Mouse (Mus musculus): ENCODE data around the gene Olfr1310.
"Not testable (repeated sequence)": the region's sequence is repeated elsewhere in the genome, so short reads cannot be mapped to it uniquely, and the experiment has no call there.

Gene Olfr1310

GRCm38 (mm10) chr2:112012608-112013007 is at the start of gene Olfr1310:
Gene Olfr1310, minus strand, starts transcription at chr2:112012708.
- DNase-seq (ENCODE audit: low read depth, low spot score) = no peak

- DNase-seq (ENCODE audit: low read depth, low spot score) = no peak
Measured at GRCm38 (mm10) chr2:112050138-112050537, 37.6 kb upstream of the Olfr1310 start, which contains the start of gene Olfr1312. Gene Olfr1312, minus strand, starts transcription at chr2:112050238.

GRCm38 (mm10) chr2:112026971-112027370 is 14.5 kb upstream of the Olfr1310 start:
- DNase-seq (ENCODE audit: low read depth, low spot score) = not testable (repeated sequence)

- DNase-seq (ENCODE audit: low read depth, low spot score) = no peak
Measured at GRCm38 (mm10) chr2:112024312-112024711, 11.8 kb upstream of the Olfr1310 start, which contains the start of gene Olfr1311. Gene Olfr1311, minus strand, starts transcription at chr2:112024412.

- DNase-seq (ENCODE audit: low read depth, low spot score) = no peak
Measured at GRCm38 (mm10) chr2:112014900-112015299, 2.4 kb upstream of the Olfr1310 start.

- no peak for DNase-seq (ENCODE audit: low read depth, low spot score)
Measured at GRCm38 (mm10) chr2:111990181-111990580, 22.3 kb downstream of the Olfr1310 start, which contains the start of gene Olfr1309. Gene Olfr1309, minus strand, starts transcription at chr2:111990281.

- no peak for DNase-seq (ENCODE audit: low read depth, low spot score)
Measured at GRCm38 (mm10) chr2:111964844-111965243, 47.7 kb downstream of the Olfr1310 start, which contains the start of gene Olfr1308. Gene Olfr1308, minus strand, starts transcription at chr2:111964944.
